Mouse (Mus musculus): Measurements from ENCODE around the gene Zfp184. TPM values are rescaled to one million over a fixed set of nuclear protein-coding genes. Genes with fewer than 3 reads are reported as not detected.
"Not testable (repeated sequence)": the region's sequence is repeated elsewhere in the genome, so short reads cannot be mapped to it uniquely, and the experiment has no call there.

Gene Zfp184
- 1 to 10 TPM; 3.9 to 5.1 TPM for total RNA-seq (2021)

DNA sequence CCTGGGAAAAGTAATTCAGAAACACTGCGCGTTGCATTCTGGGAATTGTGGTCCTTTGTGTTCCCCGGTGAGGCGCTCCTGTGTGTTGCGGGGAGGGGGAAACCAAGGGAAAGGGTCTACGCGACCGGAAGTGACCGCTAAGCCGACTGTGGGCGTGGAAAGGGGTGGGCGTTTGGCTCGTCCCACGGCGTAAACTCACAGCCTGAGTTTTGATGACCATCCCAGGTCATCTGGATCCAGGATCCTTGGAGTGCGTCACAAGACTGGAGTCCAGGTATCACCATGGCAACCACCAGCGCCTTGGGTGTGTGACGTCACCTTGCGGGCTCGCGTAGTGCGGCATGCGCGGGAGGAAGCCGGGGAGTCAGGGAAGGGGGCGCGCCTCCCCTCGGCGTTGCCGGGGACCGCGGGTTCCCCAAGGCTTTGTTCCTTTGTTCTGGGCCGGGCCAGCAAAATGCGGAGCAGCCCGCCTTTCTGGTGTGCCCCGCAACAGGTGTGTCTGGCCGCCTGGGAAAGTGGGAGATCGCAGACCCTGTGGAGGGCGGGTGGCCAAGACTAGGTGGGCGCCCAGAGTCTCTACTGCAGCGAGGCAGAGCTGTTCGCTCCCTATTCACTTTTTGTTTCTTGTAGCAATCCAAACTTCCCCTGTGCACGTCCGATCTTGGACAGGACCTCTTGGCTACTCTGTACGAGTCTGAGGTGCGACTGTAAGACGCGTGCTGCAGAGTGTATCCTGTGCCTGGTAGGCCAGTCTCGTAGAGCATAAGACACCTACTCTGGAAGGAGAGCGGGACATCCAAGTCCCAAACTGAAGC, at the start of gene Zfp184:
Zfp184 (plus strand) TSS at position 169 of the 815 bp plus-strand sequence.
- intact Hi-C loops (cut with DNase I), result loop anchor here (5.0 kb wide), 1 partner anchor 1572 kb away; no protein-coding TSS in a partner anchor
- DNase-seq (ENCODE audit: extremely low spot score in 1 of 2, low spot score in 2 of 2), result peak; percentile 92 to 93

DNA sequence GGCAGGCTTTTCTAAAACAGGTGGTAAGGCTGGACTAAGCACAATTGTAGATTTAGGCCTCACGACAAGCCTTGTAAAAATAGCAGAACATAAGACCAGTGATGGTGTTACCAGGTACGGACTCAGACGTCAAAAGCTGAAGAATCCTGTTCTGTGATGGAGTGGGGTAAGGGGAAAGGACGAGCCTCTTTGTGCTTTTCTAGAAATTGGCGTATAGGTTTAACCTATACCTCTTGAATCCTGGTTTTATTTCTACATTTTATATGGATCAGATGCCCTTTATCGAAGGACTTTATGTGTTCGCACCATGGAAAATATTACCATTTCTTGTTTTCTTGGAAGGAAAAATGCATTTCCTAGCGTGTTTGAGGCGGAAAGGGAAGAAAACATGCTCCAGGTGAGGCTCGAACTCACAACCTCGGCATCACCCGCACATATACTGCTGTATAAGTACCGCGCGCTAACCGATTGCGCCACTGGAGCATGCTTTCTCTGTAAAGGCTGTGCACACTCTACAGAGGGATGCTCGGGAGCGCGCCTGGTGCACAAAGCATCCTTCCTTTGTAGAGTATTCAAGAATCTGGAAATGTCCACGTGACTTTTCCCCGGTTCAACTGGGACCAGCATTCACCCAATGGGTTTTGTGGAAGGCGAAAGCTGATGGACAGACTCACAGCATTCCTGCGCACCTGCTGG, 48.2 kb upstream of the Zfp184 start:
- intact Hi-C loops (cut with DNase I), result no loop called here
- DNase-seq (ENCODE audit: extremely low spot score in 1 of 2, low spot score in 2 of 2), result peak; percentile 72 to 88

DNA sequence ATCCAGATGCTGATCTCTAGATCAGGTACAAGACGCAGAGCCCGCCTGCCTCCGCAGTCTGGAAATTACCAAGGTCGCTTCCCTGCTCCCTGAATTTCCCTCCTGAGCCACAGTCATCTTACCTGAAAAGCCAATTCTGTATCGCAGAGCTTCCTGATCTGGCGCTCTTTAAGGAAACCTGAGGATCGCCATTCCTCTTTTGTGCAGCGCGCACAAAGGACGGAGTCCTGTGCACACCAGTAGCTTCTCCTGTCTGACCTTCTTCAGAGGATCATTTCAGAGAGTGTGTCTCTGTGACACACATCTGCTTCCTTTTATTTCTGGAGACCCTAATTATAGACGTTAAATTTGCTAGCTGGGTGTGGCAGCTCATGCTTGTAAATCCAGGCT, 47.7 kb upstream of the Zfp184 start:
- intact Hi-C loops (cut with DNase I), result no loop called here
- no peak for DNase-seq (ENCODE audit: extremely low spot score in 1 of 2, low spot score in 2 of 2)

DNA sequence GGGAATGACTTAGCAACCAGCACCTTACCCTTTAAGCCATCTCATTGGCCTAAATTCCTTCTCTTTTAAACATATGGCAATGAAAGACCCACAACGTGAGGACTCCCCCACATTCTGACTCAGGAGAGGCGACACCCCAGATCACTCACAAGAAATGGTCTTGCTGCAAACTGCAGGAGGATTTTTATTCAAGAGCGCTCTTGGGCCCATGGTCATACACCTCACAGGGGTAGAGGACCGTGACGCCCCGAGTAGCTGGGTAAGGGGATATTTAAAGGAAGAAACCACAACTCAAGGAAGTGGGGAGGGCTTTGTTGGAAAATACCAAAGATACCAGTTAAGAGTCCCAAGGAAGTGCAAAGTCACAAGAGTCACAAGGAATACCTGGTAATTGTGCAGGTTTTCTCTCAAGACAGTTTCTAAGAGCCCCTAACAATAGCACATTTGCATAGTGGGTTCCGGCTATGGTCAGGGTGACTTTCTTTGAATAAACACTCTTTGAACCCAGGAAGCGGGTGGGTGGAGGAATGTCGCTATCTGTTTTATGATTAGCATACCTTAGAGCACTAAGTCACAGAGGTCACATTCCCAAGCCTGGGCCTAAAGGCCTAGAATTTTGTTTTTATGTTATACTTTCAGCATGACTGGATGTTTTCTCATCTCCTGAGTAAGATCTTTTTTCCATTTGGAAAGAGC, 43.9 kb upstream of the Zfp184 start:
- intact Hi-C loops (cut with DNase I); DNase-seq (ENCODE audit: extremely low spot score in 1 of 2, low spot score in 2 of 2): not testable (repeated sequence)

- no peak for DNase-seq (ENCODE audit: extremely low spot score in 1 of 2, low spot score in 2 of 2)
- intact Hi-C loops (cut with DNase I), result no loop called here
These were observed 41.4 kb upstream of the Zfp184 start for GRCm38 (mm10) chr13:21903500-21903899.

- DNase-seq (ENCODE audit: extremely low spot score in 1 of 2, low spot score in 2 of 2); intact Hi-C loops (cut with DNase I): not testable (repeated sequence)
These were observed 40.8 kb upstream of the Zfp184 start for GRCm38 (mm10) chr13:21904090-21904489.

DNA sequence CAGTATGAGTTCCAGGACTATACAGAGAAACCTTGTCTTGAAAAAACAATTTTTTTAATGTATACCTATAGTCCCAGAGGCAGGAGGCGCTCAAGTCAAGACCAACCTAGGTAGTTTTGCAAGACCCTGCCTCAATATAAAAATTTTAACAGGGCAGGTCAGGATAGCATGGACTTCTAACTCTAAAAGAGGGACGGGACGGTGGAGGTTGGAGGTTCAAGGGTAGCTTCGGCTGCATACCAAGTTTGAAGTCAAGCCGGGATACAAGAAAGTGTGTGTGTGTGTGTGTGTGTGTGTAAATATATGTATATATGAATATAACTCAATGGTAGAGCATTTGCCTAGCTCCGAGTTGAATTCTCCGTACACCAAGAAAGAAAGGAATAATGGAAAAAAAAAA, 38.6 kb upstream of the Zfp184 start:
- no peak for DNase-seq (ENCODE audit: extremely low spot score in 1 of 2, low spot score in 2 of 2)
- intact Hi-C loops (cut with DNase I), result no loop called here

DNA sequence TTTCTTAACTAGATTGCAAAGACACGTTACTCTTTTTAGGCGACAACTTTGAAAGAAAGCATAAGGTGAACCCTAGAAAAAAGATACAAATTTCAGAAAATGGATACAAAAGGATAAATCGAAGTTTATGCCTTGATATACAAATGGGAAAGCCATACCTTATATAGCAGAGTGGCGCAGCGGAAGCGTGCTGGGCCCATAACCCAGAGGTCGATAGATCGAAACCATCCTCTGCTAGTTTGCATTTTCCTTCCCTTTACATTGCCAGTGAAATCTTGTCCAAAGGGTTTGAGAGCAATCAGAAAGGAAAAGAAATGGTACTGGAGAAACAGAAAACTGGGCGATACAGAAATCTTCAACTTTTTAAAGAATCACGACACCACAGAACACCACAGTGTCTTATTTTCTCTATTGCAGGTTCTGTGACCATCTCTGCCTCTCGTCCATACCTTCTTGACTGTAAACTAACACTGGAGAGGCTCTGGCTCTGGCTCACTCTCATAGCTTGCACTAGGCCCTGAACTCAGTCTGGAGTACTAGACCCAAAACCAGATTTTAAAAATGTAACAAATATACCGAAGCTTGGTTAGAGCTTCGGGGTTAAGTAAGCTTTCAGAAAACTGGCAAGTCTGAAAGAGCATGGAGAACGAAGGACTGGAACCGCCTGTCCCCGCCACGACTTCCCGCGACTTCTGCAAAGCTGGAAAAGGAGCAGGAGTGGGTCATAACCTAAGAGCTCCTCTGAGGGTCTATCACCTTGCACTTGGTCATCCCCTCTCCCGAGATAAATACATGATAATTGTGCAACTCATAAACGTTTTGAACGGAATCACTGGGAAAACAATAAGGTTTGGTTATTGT, 37.7 kb upstream of the Zfp184 start:
- no peak for DNase-seq (ENCODE audit: extremely low spot score in 1 of 2, low spot score in 2 of 2)

DNA sequence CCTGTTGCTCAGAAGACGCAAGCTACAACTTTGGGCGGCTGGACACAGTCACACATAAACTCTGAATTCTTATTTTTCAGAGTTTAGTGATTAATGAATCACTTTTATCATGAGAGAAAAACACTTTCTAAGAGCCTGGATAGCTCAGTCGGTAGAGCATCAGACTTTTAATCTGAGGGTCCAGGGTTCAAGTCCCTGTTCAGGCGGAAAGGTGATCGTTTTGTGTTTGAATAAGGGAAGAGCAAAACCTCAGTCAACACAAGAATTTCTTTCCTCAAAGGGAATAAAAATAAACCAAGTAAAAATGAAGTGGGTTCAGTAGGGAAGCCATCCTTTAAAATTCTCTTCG, 37.1 kb upstream of the Zfp184 start:
- DNase-seq (ENCODE audit: extremely low spot score in 1 of 2, low spot score in 2 of 2); intact Hi-C loops (cut with DNase I): not testable (repeated sequence)

More for the DNA sequence above, 37.7 kb upstream of the Zfp184 start:
- intact Hi-C loops (cut with DNase I), result no loop called here

GRCm38 (mm10) chr13:21910735-21911134, 34.2 kb upstream of the Zfp184 start:
- no peak for DNase-seq (ENCODE audit: extremely low spot score in 1 of 2, low spot score in 2 of 2)
- intact Hi-C loops (cut with DNase I), result loop anchor here (10.0 kb wide), 1 partner anchor 1494 kb away; no protein-coding TSS in a partner anchor

DNA sequence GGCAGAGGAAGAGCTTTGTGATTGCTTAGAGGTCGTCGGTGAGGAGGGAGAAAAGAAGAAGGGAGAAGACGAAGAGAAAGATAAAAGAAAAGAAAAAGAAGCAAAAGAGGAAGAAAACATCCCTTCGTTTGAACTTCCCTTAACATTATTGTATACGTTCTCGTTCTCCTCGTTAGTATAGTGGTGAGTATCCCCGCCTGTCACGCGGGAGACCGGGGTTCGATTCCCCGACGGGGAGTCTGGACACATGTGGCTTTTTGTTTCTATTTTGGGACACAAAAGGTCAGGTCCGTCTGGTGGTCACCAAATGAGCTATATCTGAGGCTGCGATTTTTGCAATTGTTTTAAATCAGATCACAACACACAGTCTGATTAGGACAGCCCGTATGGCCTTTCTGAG, 33.7 kb upstream of the Zfp184 start:
- intact Hi-C loops (cut with DNase I), result loop anchor here (10.0 kb wide), 1 partner anchor 1494 kb away; no protein-coding TSS in a partner anchor
- DNase-seq (ENCODE audit: extremely low spot score in 1 of 2, low spot score in 2 of 2), result no peak

DNA sequence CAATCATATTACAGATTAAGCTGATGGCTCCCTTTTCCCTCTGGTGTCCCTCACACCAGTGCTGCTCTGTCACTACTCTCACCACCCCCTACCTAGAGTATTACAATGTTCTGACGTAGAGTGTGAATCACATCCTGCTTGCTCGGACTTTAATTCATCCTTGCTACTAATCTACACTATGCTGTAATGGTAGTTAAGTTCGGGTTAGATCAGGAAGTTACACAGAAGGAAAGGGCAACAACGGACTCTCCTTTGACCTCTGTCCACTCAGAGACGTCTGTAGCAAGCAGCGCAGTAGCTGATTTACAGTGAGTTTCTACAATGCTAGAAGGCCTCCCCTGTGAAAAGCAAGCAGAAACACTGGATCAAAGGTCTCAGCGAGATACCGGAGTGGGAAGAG, 31.0 kb upstream of the Zfp184 start:
- no peak for DNase-seq (ENCODE audit: extremely low spot score in 1 of 2, low spot score in 2 of 2)
- intact Hi-C loops (cut with DNase I), result loop anchor here (10.0 kb wide), 1 partner anchor 1491 kb away; no protein-coding TSS in a partner anchor

DNA sequence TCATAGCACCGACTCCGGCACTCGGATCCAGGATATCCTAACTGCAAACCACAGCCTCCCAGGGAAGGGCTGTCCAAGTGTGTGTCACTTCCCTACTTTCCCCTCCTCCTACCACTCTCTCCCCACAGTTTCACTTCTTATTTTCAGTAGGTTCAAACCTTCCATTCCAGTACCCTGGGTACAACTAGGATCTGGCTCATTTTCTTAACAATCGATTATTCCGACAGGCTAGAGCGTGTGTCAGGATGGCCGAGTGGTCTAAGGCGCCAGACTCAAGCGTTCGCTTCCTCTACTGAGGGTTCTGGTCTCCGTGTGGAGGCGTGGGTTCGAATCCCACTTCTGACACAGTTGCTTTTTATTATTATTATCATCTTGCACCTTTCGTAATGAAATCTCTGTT, 30.3 kb upstream of the Zfp184 start:
- intact Hi-C loops (cut with DNase I), result loop anchor here (10.0 kb wide), 1 partner anchor 1490 kb away; no protein-coding TSS in a partner anchor
- DNase-seq (ENCODE audit: extremely low spot score in 1 of 2, low spot score in 2 of 2), result no peak

- no peak for DNase-seq (ENCODE audit: extremely low spot score in 1 of 2, low spot score in 2 of 2)
- intact Hi-C loops (cut with DNase I), result loop anchor here (10.0 kb wide), 1 partner anchor 1489 kb away; no protein-coding TSS in a partner anchor
These were observed 29.4 kb upstream of the Zfp184 start for GRCm38 (mm10) chr13:21915487-21915886.

DNA sequence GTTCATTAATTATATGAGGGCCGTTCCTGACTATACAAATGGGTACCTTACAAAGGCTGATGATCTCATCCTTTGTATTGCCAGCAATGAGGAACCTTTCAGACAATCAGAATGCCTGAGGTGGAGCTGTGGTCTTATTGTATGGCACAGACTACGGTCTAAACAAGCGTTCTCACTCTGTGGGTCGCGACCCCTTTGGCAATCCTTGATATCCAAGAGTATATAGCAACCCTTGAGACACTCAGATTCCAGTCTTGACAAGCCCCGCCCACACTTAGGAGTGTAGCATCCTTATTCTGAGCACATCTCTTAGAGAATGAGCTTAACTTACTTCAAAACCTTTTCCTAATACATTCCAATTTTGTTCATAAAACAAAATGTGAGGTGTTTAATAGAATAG, 28.8 kb upstream of the Zfp184 start:
- intact Hi-C loops (cut with DNase I), result loop anchor here (10.0 kb wide), 1 partner anchor 1489 kb away; no protein-coding TSS in a partner anchor
- DNase-seq (ENCODE audit: extremely low spot score in 1 of 2, low spot score in 2 of 2), result no peak

- no peak for DNase-seq (ENCODE audit: extremely low spot score in 1 of 2, low spot score in 2 of 2)
These were observed 27.9 kb upstream of the Zfp184 start for GRCm38 (mm10) chr13:21917040-21917439.

DNA sequence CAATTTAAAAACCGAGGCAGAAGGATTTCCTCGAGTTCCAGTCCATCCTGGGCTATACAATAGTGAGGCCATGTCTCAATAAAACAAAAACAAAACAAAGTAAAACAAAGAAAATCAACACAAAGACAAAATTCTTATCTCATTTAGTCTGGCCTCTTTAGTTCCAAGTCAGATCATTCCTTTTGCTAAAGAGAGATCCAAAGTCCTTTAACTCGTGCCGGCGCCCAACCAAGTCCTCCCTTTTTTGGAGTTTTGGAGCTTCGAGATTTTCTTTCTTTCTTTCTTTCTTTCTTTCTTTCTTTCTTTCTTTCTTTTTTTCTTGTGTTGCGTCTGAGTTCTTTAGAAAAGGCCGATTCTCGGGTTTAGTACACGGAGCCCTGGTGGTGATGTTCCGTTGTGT, 27.4 kb upstream of the Zfp184 start:
- no peak for DNase-seq (ENCODE audit: extremely low spot score in 1 of 2, low spot score in 2 of 2)
- intact Hi-C loops (cut with DNase I), result loop anchor here (10.0 kb wide), 1 partner anchor 1487 kb away; no protein-coding TSS in a partner anchor

More at GRCm38 (mm10) chr13:21917040-21917439, 27.9 kb upstream of the Zfp184 start:
- intact Hi-C loops (cut with DNase I), result loop anchor here (10.0 kb wide), 1 partner anchor 1488 kb away; no protein-coding TSS in a partner anchor

DNA sequence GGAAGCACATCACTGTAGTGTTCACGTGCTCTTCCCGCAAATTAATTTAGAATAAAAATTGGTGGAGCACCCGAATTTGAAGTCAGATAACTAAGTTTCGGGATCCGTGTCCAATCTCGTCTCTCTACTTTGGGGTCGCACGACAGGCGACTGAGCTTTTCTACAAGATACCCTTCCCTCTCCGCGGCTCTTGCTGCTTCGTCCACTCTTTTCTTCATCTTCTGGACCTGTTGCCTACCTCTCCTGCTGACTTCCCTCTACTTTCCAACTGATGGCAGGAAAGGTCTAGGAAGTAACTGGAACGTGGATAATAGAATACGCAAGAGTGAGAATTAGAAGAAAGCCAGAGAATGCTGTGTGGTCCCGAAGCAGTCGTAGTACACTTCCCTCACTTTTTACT, 26.9 kb upstream of the Zfp184 start:
- intact Hi-C loops (cut with DNase I), result loop anchor here (10.0 kb wide), 1 partner anchor 1487 kb away; no protein-coding TSS in a partner anchor
- DNase-seq (ENCODE audit: extremely low spot score in 1 of 2, low spot score in 2 of 2), result no peak

All from left cerebral cortex, postnatal 10 days (tissue).